Mouse (Mus musculus): ENCODE data around the gene R3hdm4.

R3hdm4 gene

GRCm38 (mm10) chr10:79865801-79866295 is 55.2 kb downstream of the R3hdm4 start:
- peak; percentile 58 for DNase-seq

GRCm38 (mm10) chr10:79865189-79865601 is 55.8 kb downstream of the R3hdm4 start:
- DNase-seq = peak; percentile 38

GRCm38 (mm10) chr10:79864351-79865188 is 56.4 kb downstream of the R3hdm4 start:
- no peak for DNase-seq

DNA sequence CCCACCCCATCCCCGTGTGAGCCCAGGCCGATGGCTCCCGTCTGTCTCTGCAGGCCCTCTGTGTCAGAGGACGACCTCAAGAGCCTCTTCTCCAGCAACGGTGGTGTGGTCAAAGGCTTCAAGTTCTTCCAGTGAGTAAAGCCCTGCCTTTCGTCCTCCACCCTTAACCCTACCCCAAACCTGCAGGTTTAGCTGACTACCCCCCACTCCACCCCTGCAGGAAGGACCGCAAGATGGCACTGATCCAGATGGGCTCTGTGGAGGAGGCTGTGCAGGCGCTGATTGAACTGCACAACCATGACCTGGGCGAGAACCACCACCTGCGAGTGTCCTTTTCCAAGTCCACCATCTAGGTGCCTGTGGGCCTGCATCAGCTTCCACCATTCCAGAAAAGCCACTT is 58.1 kb downstream of the R3hdm4 start:
- no peak for DNase-seq

DNA sequence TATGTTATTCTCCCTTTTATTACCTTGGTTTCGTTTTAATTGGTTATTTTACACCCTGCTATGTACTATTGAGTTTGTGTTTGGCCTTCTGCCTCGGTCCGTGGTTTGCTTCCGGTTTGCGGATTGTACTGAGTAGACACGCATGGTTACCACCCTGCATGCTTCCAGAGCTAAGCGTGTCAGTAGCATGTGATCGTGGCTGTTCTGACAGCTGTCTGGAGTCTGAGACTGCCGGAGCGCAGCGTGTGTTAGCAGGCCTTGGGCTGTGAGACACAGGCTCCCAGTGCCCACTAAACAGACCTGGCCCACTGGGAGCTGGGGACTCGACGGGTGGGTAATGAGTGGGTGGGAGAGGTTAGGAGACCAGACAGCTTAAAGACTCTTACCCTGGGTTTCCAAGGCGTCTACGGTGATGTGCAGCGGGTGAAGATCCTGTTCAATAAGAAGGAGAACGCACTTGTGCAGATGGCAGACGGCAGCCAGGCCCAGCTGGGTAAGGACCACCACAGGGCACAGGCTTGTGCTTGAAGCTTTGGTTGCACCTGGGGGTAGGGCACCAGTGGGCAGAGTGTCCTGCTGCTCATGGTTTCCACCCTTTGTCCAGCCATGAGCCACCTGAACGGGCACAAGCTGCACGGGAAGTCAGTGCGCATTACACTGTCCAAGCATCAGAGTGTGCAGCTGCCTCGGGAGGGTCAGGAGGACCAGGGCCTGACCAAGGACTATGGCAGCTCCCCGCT is 58.8 kb downstream of the R3hdm4 start:
- no peak for DNase-seq

- DNase-seq = peak; percentile 78
These were observed 59.6 kb downstream of the R3hdm4 start for GRCm38 (mm10) chr10:79861230-79862048.

- DNase-seq = no peak
These were observed 60.7 kb downstream of the R3hdm4 start for GRCm38 (mm10) chr10:79860079-79860911.

Data from cerebellum, adult 9-10 months (tissue).